Mouse (Mus musculus) lung, embryonic 15.5 days (tissue): ENCODE data around the gene Gm5773. TPM values are rescaled to one million over a fixed set of nuclear protein-coding genes. Genes with fewer than 3 reads are reported as not detected.
"Not testable (repeated sequence)": the region's sequence is repeated elsewhere in the genome, so short reads cannot be mapped to it uniquely, and the experiment has no call there.

Experiments
- ATAC-seq: fragments of 200-750 bp; cut with Nextera tagmentation; 2 replicates; pipeline ENCODE4 v1.8.0; 2017; ENCODE audit warnings: moderate number of reproducible peaks, borderline replicate concordance; ENCODE audit not compliant: low FRiP score, low TSS enrichment; ENCODE audit errors: extremely low read depth
- H3K27ac ChIP-seq: fragments of 300-500 bp; sonication (generic); 2 replicates; pipeline ENCODE4 v1.5.1; 2015; ENCODE audit warnings: moderate library complexity, mild to moderate bottlenecking, inconsistent platforms
- H3K27me3 ChIP-seq: fragments of 300-500 bp; sonication (generic); 2 replicates; pipeline ENCODE4 v1.6.1; 2015; ENCODE audit warnings: inconsistent platforms
- H3K36me3 ChIP-seq: fragments of 300-500 bp; sonication (generic); 2 replicates; pipeline ENCODE4 v1.6.1; 2015; ENCODE audit warnings: inconsistent platforms
- H3K4me1 ChIP-seq: fragments of 300-500 bp; sonication (generic); 2 replicates; pipeline ENCODE4 v1.6.1; 2015; ENCODE audit warnings: inconsistent platforms
- H3K4me2 ChIP-seq: fragments of 300-500 bp; sonication (generic); 2 replicates; pipeline ENCODE4 v1.6.1; 2015; ENCODE audit warnings: inconsistent platforms, mild to moderate bottlenecking, moderate library complexity
- H3K4me3 ChIP-seq: fragments of 300-500 bp; sonication (generic); 2 replicates; pipeline ENCODE4 v1.5.1; 2015; ENCODE audit warnings: mild to moderate bottlenecking, inconsistent platforms
- H3K9ac ChIP-seq: fragments of 300-500 bp; sonication (generic); 2 replicates; pipeline ENCODE4 v1.6.1; 2015; ENCODE audit warnings: inconsistent platforms
- H3K9me3 ChIP-seq: fragments of 300-500 bp; sonication (generic); 2 replicates; pipeline ENCODE4 v1.6.1; 2016; ENCODE audit warnings: inconsistent platforms
- WGBS: fragments of 180-500 bp; shearing (Covaris S2); methylation state at CpG from one replicate; pipeline ENCODE4 v1.1.7; 2015; 5-methylcytosine and 5-hydroxymethylcytosine counted together
- polyA plus RNA-seq: library from polyadenylated mRNA; unstranded; fragments of >200 nt; fragmentation: Nextera tagmentation; extraction: Ambion mirVana; gene quantifications from 2 replicates; pipeline ENCODE4 v1.2.1, GENCODE M21; 2015

Gene Gm5773
- polyA plus RNA-seq, result not detected in 2 replicates

- not testable (repeated sequence) for H3K9me3 ChIP-seq, H3K4me2 ChIP-seq, H3K4me1 ChIP-seq, ATAC-seq, H3K27me3 ChIP-seq, H3K27ac ChIP-seq, H3K36me3 ChIP-seq, H3K9ac ChIP-seq, H3K4me3 ChIP-seq
- 86% methylated on average over 1 of the region's 1 CpGs for WGBS
Observed at GRCm38 (mm10) chr3:93772700-93773099, at the start of gene Gm5773. Gene Gm5773, plus strand, starts transcription at chr3:93773000.

GRCm38 (mm10) chr3:93745475-93745874 is 27.3 kb upstream of the Gm5773 start:
- H3K9me3 ChIP-seq, H3K4me3 ChIP-seq, H3K4me1 ChIP-seq, H3K9ac ChIP-seq, H3K4me2 ChIP-seq, H3K27me3 ChIP-seq, H3K27ac ChIP-seq, H3K36me3 ChIP-seq, ATAC-seq: not testable (repeated sequence)
- 78% methylated on average over 1 of the region's 1 CpGs for WGBS

- H3K4me1 ChIP-seq, H3K27me3 ChIP-seq, H3K9ac ChIP-seq, H3K27ac ChIP-seq, H3K9me3 ChIP-seq, H3K36me3 ChIP-seq, H3K4me2 ChIP-seq, ATAC-seq, H3K4me3 ChIP-seq: not testable (repeated sequence)
- 89% methylated on average over 18 of the region's 18 CpGs for WGBS
Observed at GRCm38 (mm10) chr3:93754022-93754421, 18.8 kb upstream of the Gm5773 start.

GRCm38 (mm10) chr3:93796098-93796497 is 23.3 kb downstream of the Gm5773 start, which contains the start of gene Tdpoz4:
Gene Tdpoz4, plus strand, starts transcription at chr3:93796398.
- not testable (repeated sequence) for H3K4me2 ChIP-seq, H3K9ac ChIP-seq, H3K4me1 ChIP-seq, H3K9me3 ChIP-seq, ATAC-seq, H3K36me3 ChIP-seq, H3K27ac ChIP-seq, H3K27me3 ChIP-seq, H3K4me3 ChIP-seq

GRCm38 (mm10) chr3:93813341-93813740 is 40.5 kb downstream of the Gm5773 start:
- H3K4me3 ChIP-seq, H3K9me3 ChIP-seq, H3K36me3 ChIP-seq, H3K27ac ChIP-seq, H3K9ac ChIP-seq, H3K27me3 ChIP-seq, H3K4me1 ChIP-seq, ATAC-seq, H3K4me2 ChIP-seq: not testable (repeated sequence)

Other genes with a start within 250 kb of the Gm5773 start
- 277 and 280 TPM in 2 replicates for gene S100a10, start 217.9 kb upstream of the Gm5773 start, polyA plus RNA-seq
- gene Tdpoz2, start 120.3 kb upstream of the Gm5773 start, polyA plus RNA-seq, result not detected in 2 replicates
- not detected in 2 replicates for gene Tdpoz1, start 96.7 kb upstream of the Gm5773 start, polyA plus RNA-seq
- gene Gm37596, start 79.9 kb upstream of the Gm5773 start, polyA plus RNA-seq, result not detected in 2 replicates
- gene Tdpoz4, start 23.4 kb downstream of the Gm5773 start, polyA plus RNA-seq, result not detected in 2 replicates
- gene Tdpoz3, start 53.0 kb downstream of the Gm5773 start, polyA plus RNA-seq, result not detected in 2 replicates
- gene Gm9117, start 170.5 kb downstream of the Gm5773 start, polyA plus RNA-seq, result not detected in 2 replicates
- not detected in 2 replicates for gene Tdpoz5, start 188.3 kb downstream of the Gm5773 start, polyA plus RNA-seq